Mouse (Mus musculus) gastrocnemius, adult 2 months (tissue): Measurements from ENCODE around the gene Cdhr1. TPM values are rescaled to one million over a fixed set of nuclear protein-coding genes. Genes with fewer than 3 reads are reported as not detected.
A peak's percentile ranks its signal among the peaks of the same experiment; 100 is the strongest.

Source experiments
- DNase-seq: peaks from one replicate; pipeline ENCODE4 v3.0.0; 2022
- H3K27ac ChIP-seq: fragments of 200-600 bp; 2 replicates; pipeline ENCODE4 v1.8.1; 2022; ENCODE audit warnings: mild to moderate bottlenecking
- H3K4me3 ChIP-seq: fragments of 200-600 bp; 2 replicates; pipeline ENCODE4 v1.8.1; 2022; ENCODE audit warnings: mild to moderate bottlenecking, moderate library complexity
- CTCF ChIP-seq: fragments of 200-600 bp; IDR thresholded peaks from 2 replicates; pipeline ENCODE4 v1.8.1; 2022; ENCODE audit warnings: antibody characterized with exemption, mild to moderate bottlenecking, moderate library complexity
- intact Hi-C: fragments of 180-260 bp; cut with DNase I; formaldehyde crosslinking; loops from one replicate; pipeline ENCODE4 v1.15.1; 2025
- total RNA-seq, 2 experiments: library from RNA; stranded (reverse); gene quantifications; 2 replicates each; pipeline ENCODE4 v1.2.3; 2021

Cdhr1 gene
- total RNA-seq, 2 experiments from 2014 or later = not detected

DNA sequence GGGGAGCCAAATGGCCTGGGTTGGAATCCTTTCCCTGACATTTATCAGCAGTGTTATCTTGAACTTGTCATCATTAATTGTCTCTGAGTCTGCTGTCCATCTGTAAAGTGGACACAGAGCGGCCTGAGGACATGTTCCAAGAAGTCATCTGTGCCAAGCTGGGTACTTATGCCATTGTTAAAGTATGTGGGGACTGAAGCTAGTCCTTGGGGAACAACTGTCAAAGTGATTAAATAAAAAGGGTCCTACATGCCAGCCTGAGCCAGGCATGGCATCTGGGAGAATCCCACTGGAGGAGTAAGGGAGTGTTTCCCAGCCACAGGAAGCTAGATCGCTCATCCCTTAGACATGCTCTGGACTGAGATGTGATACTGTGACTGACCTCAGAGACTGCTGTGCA lies 12.3 kb upstream of the Cdhr1 start:
- TF ChIP-seq CTCF = no peak
- no peak for DNase-seq
- H3K4me3 ChIP-seq = no peak overlapping the region
- intact Hi-C loops = no loop called here
- H3K27ac ChIP-seq = no peak overlapping the region

GRCm38 (mm10) chr14:37109975-37110374 lies 11.8 kb upstream of the Cdhr1 start:
- DNase-seq = no peak
- no peak overlapping the region for H3K27ac ChIP-seq
- no peak for TF ChIP-seq CTCF
- H3K4me3 ChIP-seq = no peak overlapping the region
- intact Hi-C loops = no loop called here

GRCm38 (mm10) chr14:37109460-37109859 lies 11.3 kb upstream of the Cdhr1 start:
- TF ChIP-seq CTCF = no peak
- intact Hi-C loops = no loop called here
- Histone ChIP-seq H3K4me3 (no peak overlapping the region), H3K27ac (no peak overlapping the region)
- no peak for DNase-seq

DNA sequence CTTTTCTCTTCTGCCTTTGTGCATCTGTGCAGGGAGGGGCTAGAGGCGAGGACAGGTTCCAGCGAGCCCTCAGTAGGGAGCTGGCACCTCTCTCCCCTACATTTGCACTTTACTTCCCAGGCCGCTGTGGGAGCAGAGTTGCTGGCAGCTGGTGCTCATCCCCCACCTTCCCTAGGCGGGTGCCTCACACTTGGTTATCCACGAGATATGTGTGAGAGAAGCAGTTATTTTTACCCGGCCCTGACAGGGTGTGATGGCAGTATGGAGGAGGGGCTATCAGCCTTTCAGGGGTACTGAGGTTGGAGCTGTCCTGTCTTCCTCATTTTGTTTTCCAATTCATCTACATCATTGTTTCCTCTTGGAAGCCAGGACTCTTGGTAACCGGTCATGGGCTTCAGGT lies 7.7 kb upstream of the Cdhr1 start:
- intact Hi-C loops = no loop called here
- H3K4me3 ChIP-seq = no peak overlapping the region
- TF ChIP-seq CTCF = no peak
- H3K27ac ChIP-seq = no peak overlapping the region
- DNase-seq = no peak

DNA sequence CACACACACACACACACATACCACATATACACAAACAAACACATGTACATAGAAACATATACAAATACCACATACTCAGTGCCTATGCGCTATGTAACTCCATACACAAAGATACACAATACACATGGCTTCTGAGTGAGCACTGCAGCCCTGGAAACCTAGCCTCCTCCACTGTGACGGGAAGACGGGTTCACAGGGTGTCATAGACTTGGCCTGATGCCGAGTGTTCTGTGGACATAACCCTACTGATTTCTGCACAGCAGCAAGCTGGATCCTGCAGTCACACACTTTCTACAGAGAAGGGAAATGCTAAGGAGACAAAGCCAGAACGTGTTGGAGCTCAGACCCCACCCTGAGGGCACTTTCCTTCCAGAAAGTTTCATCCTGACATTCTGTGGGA lies 6.6 kb upstream of the Cdhr1 start:
- no peak overlapping the region for H3K27ac ChIP-seq
- intact Hi-C loops = no loop called here
- TF ChIP-seq CTCF = no peak

GRCm38 (mm10) chr14:37102484-37102883 lies 4.3 kb upstream of the Cdhr1 start:
- intact Hi-C loops = no loop called here
- Histone ChIP-seq H3K27ac (no peak overlapping the region), H3K4me3 (no peak overlapping the region)
- DNase-seq = no peak
- TF ChIP-seq CTCF = no peak

More for the DNA sequence above, 6.6 kb upstream of the Cdhr1 start:
- H3K4me3 ChIP-seq = no peak overlapping the region
- DNase-seq = no peak

- H3K4me3 ChIP-seq = no peak overlapping the region
- DNase-seq = no peak
Observed at GRCm38 (mm10) chr14:37101531-37101930, 3.4 kb upstream of the Cdhr1 start.

DNA sequence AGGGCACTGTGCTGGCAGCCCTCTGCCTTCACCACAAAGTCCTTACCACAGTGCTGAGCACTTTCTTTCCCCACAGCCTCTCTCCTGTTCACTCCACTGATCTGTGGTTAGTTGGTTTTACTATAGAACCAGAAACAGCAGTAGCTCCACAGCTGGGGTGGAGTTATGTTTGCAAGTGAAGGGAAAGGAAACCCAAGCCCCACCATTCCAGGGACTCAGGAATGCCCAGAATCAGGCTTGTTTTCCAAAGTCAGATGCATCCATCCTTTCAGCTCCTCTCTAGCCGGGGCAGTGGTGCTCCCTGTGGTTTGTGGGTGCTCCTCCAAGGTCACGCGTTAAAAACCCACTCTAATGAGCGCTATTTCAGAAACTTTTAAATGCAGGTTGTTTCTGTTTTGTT lies 2.6 kb downstream of the Cdhr1 start:
- Histone ChIP-seq H3K4me3 (no peak overlapping the region), H3K27ac (no peak overlapping the region)
- no peak for DNase-seq
- intact Hi-C loops = no loop called here
- TF ChIP-seq CTCF = no peak

More at GRCm38 (mm10) chr14:37101531-37101930, 3.4 kb upstream of the Cdhr1 start:
- H3K27ac ChIP-seq = no peak overlapping the region
- intact Hi-C loops = no loop called here
- TF ChIP-seq CTCF = no peak

GRCm38 (mm10) chr14:37094436-37094835 lies 3.7 kb downstream of the Cdhr1 start:
- Histone ChIP-seq H3K4me3 (no peak overlapping the region), H3K27ac (no peak overlapping the region)
- intact Hi-C loops = no loop called here
- TF ChIP-seq CTCF = no peak
- no peak for DNase-seq

- intact Hi-C loops = no loop called here
- no peak for TF ChIP-seq CTCF
- H3K27ac ChIP-seq = no peak overlapping the region
- no peak overlapping the region for H3K4me3 ChIP-seq
- DNase-seq = no peak
Observed at GRCm38 (mm10) chr14:37083755-37084154, 14.4 kb downstream of the Cdhr1 start.

DNA sequence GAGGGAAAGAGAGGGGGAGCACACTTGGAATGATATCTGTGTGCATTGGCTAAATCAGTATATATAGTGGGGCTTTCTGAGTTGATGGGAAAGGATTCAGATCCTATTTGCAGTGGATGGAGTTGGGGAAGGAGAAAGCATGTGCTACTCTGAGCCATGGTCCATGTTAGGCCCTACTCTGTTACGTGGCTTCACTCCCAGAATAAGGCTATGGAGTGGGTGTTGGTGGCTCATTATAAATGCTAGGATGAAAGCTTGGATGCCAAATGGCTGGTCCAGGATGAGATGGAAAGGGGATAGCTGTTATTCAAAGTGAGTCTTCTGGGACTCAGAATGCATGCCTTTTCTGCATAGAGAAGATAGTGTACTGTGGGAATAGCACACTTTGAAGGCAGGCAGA lies 17.4 kb downstream of the Cdhr1 start:
- no peak overlapping the region for H3K4me3 ChIP-seq
- TF ChIP-seq CTCF = no peak
- H3K27ac ChIP-seq = no peak overlapping the region
- DNase-seq = no peak
- intact Hi-C loops = no loop called here

GRCm38 (mm10) chr14:37068516-37068915 lies 29.6 kb downstream of the Cdhr1 start:
- peak; percentile 43 for DNase-seq
- Histone ChIP-seq H3K4me3 (no peak overlapping the region), H3K27ac (no peak overlapping the region)
- TF ChIP-seq CTCF = no peak
- intact Hi-C loops = no loop called here

DNA sequence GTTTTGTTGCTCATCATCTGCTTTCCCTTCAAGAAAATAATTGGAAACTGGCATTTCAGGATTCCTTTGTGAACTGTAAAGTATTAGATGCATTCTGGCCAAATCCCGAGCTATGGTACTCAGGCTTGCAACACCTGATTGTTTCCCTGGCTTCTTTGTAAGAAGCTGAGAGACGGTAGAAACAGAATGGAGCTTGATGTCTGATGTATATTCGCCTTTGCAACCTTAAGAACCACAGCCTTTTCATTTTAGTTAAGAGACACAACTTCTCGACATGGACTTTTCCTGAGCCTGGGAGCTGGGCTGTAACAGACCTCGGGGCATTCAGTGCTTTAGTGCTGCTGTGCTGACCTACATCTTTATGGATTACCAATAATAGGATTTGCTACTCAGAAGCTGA lies 30.5 kb downstream of the Cdhr1 start, which contains the start of gene Lrit2:
Gene Lrit2 (plus strand): TSS at position 301 of the 400 bp plus-strand sequence.
- H3K4me3 ChIP-seq = no peak within 1 kb of the TSS
- H3K27ac ChIP-seq = no peak within 1 kb of the TSS
- DNase-seq = no peak
- no peak for TF ChIP-seq CTCF
- intact Hi-C loops = no loop called here

- intact Hi-C loops = no loop called here
- no peak for TF ChIP-seq CTCF
- H3K27ac ChIP-seq = no peak overlapping the region
Observed at GRCm38 (mm10) chr14:37066636-37067035, 31.5 kb downstream of the Cdhr1 start.

GRCm38 (mm10) chr14:37064849-37065248 lies 33.3 kb downstream of the Cdhr1 start:
- Histone ChIP-seq H3K27ac (no peak overlapping the region), H3K4me3 (no peak overlapping the region)
- no peak for DNase-seq
- no peak for TF ChIP-seq CTCF
- intact Hi-C loops = no loop called here

More at GRCm38 (mm10) chr14:37066636-37067035, 31.5 kb downstream of the Cdhr1 start:
- no peak for DNase-seq
- no peak overlapping the region for H3K4me3 ChIP-seq
